Mouse (Mus musculus) intestine, embryonic 16.5 days (tissue): Measurements from ENCODE around the gene Ank2. TPM values are rescaled to one million over a fixed set of nuclear protein-coding genes. Genes with fewer than 3 reads are reported as not detected.

Source experiments
- ATAC-seq: fragments of 200-750 bp; cut with Nextera tagmentation; 2 replicates; pipeline ENCODE4 v1.8.0; 2017; ENCODE audit warnings: moderate TSS enrichment, moderate library complexity
- H3K27ac ChIP-seq: fragments of 300-500 bp; sonication (generic); 2 replicates; pipeline ENCODE4 v1.5.1; 2014; ENCODE audit warnings: mild to moderate bottlenecking, low read length
- H3K27me3 ChIP-seq: fragments of 300-500 bp; sonication (generic); replicated peaks from 2 replicates; pipeline ENCODE4 v1.6.1; 2014; ENCODE audit warnings: low read length, control low read depth, mixed read lengths; ENCODE audit not compliant: control insufficient read depth, insufficient read depth
- H3K36me3 ChIP-seq: fragments of 300-500 bp; sonication (generic); 2 replicates; pipeline ENCODE4 v1.6.1; 2014; ENCODE audit warnings: low read length, control low read depth; ENCODE audit not compliant: control insufficient read depth, insufficient read depth
- H3K4me1 ChIP-seq: fragments of 300-500 bp; sonication (generic); 2 replicates; pipeline ENCODE4 v1.6.1; 2014; ENCODE audit warnings: low read length, control low read depth, mixed read lengths; ENCODE audit not compliant: control insufficient read depth, insufficient read depth
- H3K4me2 ChIP-seq: fragments of 300-500 bp; sonication (generic); 2 replicates; pipeline ENCODE4 v1.6.1; 2014; ENCODE audit warnings: low read depth, low read length, control low read depth
- H3K4me3 ChIP-seq: fragments of 300-500 bp; sonication (generic); 2 replicates; pipeline ENCODE4 v1.5.1; 2014; ENCODE audit warnings: mild to moderate bottlenecking, low read length
- H3K9ac ChIP-seq: fragments of 300-500 bp; sonication (generic); 2 replicates; pipeline ENCODE4 v1.6.1; 2014; ENCODE audit warnings: low read depth, low read length
- H3K9me3 ChIP-seq: fragments of 300-500 bp; sonication (generic); 2 replicates; pipeline ENCODE4 v1.6.1; 2016; ENCODE audit warnings: low read length, control low read depth; ENCODE audit not compliant: control insufficient read depth
- WGBS: fragments of 180-500 bp; shearing (Covaris S2); extraction: QIAGEN DNeasy Blood & Tissue Kit; methylation state at CpG from one replicate; pipeline ENCODE4 v1.1.7; 2014; 5-methylcytosine and 5-hydroxymethylcytosine counted together
- polyA plus RNA-seq: library from polyadenylated mRNA; unstranded; fragments of >200 nt; fragmentation: Nextera tagmentation; extraction: Ambion mirVana; gene quantifications from 2 replicates; pipeline ENCODE4 v1.2.1, GENCODE M21; 2015

Ank2 gene
- 14.7 and 15.8 TPM in 2 replicates for polyA plus RNA-seq

- Histone ChIP-seq H3K27me3 (peaks cover 14% of the 10 kb centered on the region; the same call in 1 of the 2 replicates), H3K36me3 (no peaks in the 10 kb centered on the region), H3K9ac (peak within 1 kb of the TSS; percentile 74), H3K4me2 (peak within 1 kb of the TSS; percentile 100), H3K9me3 (no peaks in the 10 kb centered on the region), H3K27ac (0 out of 2 replicates have a peak within 1 kb of the TSS, but pooled peaks have one; percentile 17), H3K4me3 (peak within 1 kb of the TSS; percentile 69), H3K4me1 (peaks cover 5% of the 10 kb centered on the region)
- WGBS, result under 1% methylated on average over 59 of the region's 62 CpGs
- ATAC-seq, result peak; percentile 90
These were observed at the start of gene Ank2 for GRCm38 (mm10) chr3:127498742-127499400. TSS of gene Ank2 (minus strand) at chr3:127499350.

GRCm38 (mm10) chr3:127547882-127548281, 48.7 kb upstream of the Ank2 start:
- Histone ChIP-seq H3K36me3 (peaks cover 6% of the 10 kb centered on the region; the same call in 1 of the 2 replicates), H3K27ac (no peak overlapping the region), H3K4me3 (no peak overlapping the region), H3K27me3 (no peaks in the 10 kb centered on the region), H3K9ac (no peak overlapping the region), H3K9me3 (no peaks in the 10 kb centered on the region), H3K4me1 (peaks cover 3% of the 10 kb centered on the region; the same call in 1 of the 2 replicates), H3K4me2 (no peak overlapping the region)
- 40% methylated on average over 5 of the region's 5 CpGs for WGBS
- no peak for ATAC-seq

GRCm38 (mm10) chr3:127544610-127545121, 45.5 kb upstream of the Ank2 start:
- Histone ChIP-seq H3K36me3 (peaks cover 6% of the 10 kb centered on the region; the same call in 1 of the 2 replicates), H3K4me1 (no peaks in the 10 kb centered on the region), H3K4me3 (no peak overlapping the region), H3K4me2 (no peak overlapping the region), H3K9ac (no peak overlapping the region), H3K27ac (no peak overlapping the region), H3K9me3 (no peaks in the 10 kb centered on the region), H3K27me3 (no peaks in the 10 kb centered on the region)
- ATAC-seq, result no peak
- WGBS, result 34% methylated on average over 5 of the region's 5 CpGs

GRCm38 (mm10) chr3:127543976-127544375, 44.8 kb upstream of the Ank2 start:
- H3K9ac ChIP-seq, result no peak overlapping the region
- H3K27me3 ChIP-seq, result no peaks in the 10 kb centered on the region
- no peaks in the 10 kb centered on the region for H3K4me1 ChIP-seq
- no peaks in the 10 kb centered on the region for H3K9me3 ChIP-seq
- no peak overlapping the region for H3K27ac ChIP-seq
- H3K4me2 ChIP-seq, result no peak overlapping the region
- ATAC-seq, result no peak
- no peak overlapping the region for H3K4me3 ChIP-seq
- WGBS, result 84% methylated on average over 4 of the region's 4 CpGs
- H3K36me3 ChIP-seq, result peaks cover 6% of the 10 kb centered on the region; the same call in 1 of the 2 replicates

- no peak overlapping the region for H3K27ac ChIP-seq
- ATAC-seq, result no peak
- H3K36me3 ChIP-seq, result no peaks in the 10 kb centered on the region
- H3K27me3 ChIP-seq, result no peaks in the 10 kb centered on the region
- WGBS, result 83% methylated on average over 6 of the region's 6 CpGs
- no peak overlapping the region for H3K4me3 ChIP-seq
- no peak overlapping the region for H3K4me2 ChIP-seq
- H3K4me1 ChIP-seq, result no peaks in the 10 kb centered on the region
- no peak overlapping the region for H3K9ac ChIP-seq
- H3K9me3 ChIP-seq, result no peaks in the 10 kb centered on the region
These were observed 40.0 kb upstream of the Ank2 start for GRCm38 (mm10) chr3:127539193-127539592.

GRCm38 (mm10) chr3:127530293-127530692, 31.1 kb upstream of the Ank2 start:
- peak; percentile 83 for ATAC-seq
- no peak overlapping the region for H3K4me3 ChIP-seq
- H3K4me1 ChIP-seq, result no peaks in the 10 kb centered on the region
- no peaks in the 10 kb centered on the region for H3K36me3 ChIP-seq
- no peak overlapping the region for H3K27ac ChIP-seq
- no peak overlapping the region for H3K9ac ChIP-seq
- no peak overlapping the region for H3K4me2 ChIP-seq
- H3K27me3 ChIP-seq, result no peaks in the 10 kb centered on the region
- H3K9me3 ChIP-seq, result no peaks in the 10 kb centered on the region
- WGBS, result 14% methylated on average over 4 of the region's 4 CpGs

- H3K4me1 ChIP-seq, result no peaks in the 10 kb centered on the region
- H3K4me2 ChIP-seq, result no peak overlapping the region
- ATAC-seq, result no peak
- no peaks in the 10 kb centered on the region for H3K27me3 ChIP-seq
- H3K9ac ChIP-seq, result no peak overlapping the region
- no peak overlapping the region for H3K27ac ChIP-seq
- WGBS, result 89% methylated on average over 4 of the region's 4 CpGs
- H3K4me3 ChIP-seq, result no peak overlapping the region
- no peaks in the 10 kb centered on the region for H3K9me3 ChIP-seq
- H3K36me3 ChIP-seq, result no peaks in the 10 kb centered on the region
These were observed 30.7 kb upstream of the Ank2 start for GRCm38 (mm10) chr3:127529824-127530223.

GRCm38 (mm10) chr3:127529210-127529609, 30.1 kb upstream of the Ank2 start:
- Histone ChIP-seq H3K9ac (no peak overlapping the region), H3K9me3 (no peaks in the 10 kb centered on the region), H3K27ac (no peak overlapping the region), H3K4me1 (no peaks in the 10 kb centered on the region), H3K4me2 (no peak overlapping the region), H3K27me3 (no peaks in the 10 kb centered on the region), H3K4me3 (no peak overlapping the region), H3K36me3 (no peaks in the 10 kb centered on the region)
- 69% methylated on average over 3 of the region's 3 CpGs for WGBS
- ATAC-seq, result peak; percentile 61

- Histone ChIP-seq H3K9ac (no peak overlapping the region), H3K36me3 (no peaks in the 10 kb centered on the region), H3K4me1 (no peaks in the 10 kb centered on the region), H3K9me3 (no peaks in the 10 kb centered on the region), H3K4me3 (no peak overlapping the region), H3K27me3 (no peaks in the 10 kb centered on the region), H3K4me2 (no peak overlapping the region), H3K27ac (no peak overlapping the region)
- WGBS, result 76% methylated on average over 5 of the region's 5 CpGs
- no peak for ATAC-seq
These were observed 28.4 kb upstream of the Ank2 start for GRCm38 (mm10) chr3:127527465-127528034.
